Mouse (Mus musculus) inflammation-experienced regulatory T-cells, adult 6 months (primary cell): ENCODE measurements around the gene Osbpl2. TPM values are rescaled to one million over a fixed set of nuclear protein-coding genes. Genes with fewer than 3 reads are reported as not detected.
A peak's percentile ranks its signal among the peaks of the same experiment; 100 is the strongest.
"Not testable (repeated sequence)": the region's sequence is repeated elsewhere in the genome, so short reads cannot be mapped to it uniquely, and the experiment has no call there.

Experiments used
- ATAC-seq: one replicate; pipeline ENCODE4 v1.8.0; 2017
- polyA plus RNA-seq, 3 experiments: library from polyadenylated mRNA; unstranded; fragments of 100-300 nt; shearing (Covaris generic); gene quantifications; one replicate each; pipeline ENCODE4 v1.2.1; 2017

Osbpl2 gene
- polyA plus RNA-seq, 3 experiments from 2014 or later, result 20.2 to 23.7 (median 21.9) TPM

- ATAC-seq, result no peak
Measured at GRCm38 (mm10) chr2:180165855-180166254, 46.7 kb downstream of the Osbpl2 start.

GRCm38 (mm10) chr2:180166869-180167268 lies 47.8 kb downstream of the Osbpl2 start:
- no peak for ATAC-seq

- no peak for ATAC-seq
Measured at GRCm38 (mm10) chr2:180170151-180170805, 51.2 kb downstream of the Osbpl2 start.

- ATAC-seq, result peak; percentile 94
Measured at GRCm38 (mm10) chr2:180170806-180171521, 51.9 kb downstream of the Osbpl2 start, which contains the start of gene Adrm1. Adrm1 (plus strand) TSS chr2:180171485.

GRCm38 (mm10) chr2:180171522-180172070 lies 52.5 kb downstream of the Osbpl2 start:
- peak; percentile 10 for ATAC-seq

GRCm38 (mm10) chr2:180172152-180172551 lies 53.0 kb downstream of the Osbpl2 start:
- ATAC-seq, result no peak

GRCm38 (mm10) chr2:180173163-180173562 lies 54.1 kb downstream of the Osbpl2 start:
- ATAC-seq, result no peak

GRCm38 (mm10) chr2:180173711-180174110 lies 54.6 kb downstream of the Osbpl2 start:
- ATAC-seq, result not testable (repeated sequence)

GRCm38 (mm10) chr2:180174121-180174520 lies 55.0 kb downstream of the Osbpl2 start:
- no peak for ATAC-seq

GRCm38 (mm10) chr2:180175725-180176124 lies 56.6 kb downstream of the Osbpl2 start:
- no peak for ATAC-seq

GRCm38 (mm10) chr2:180181542-180181941 lies 62.4 kb downstream of the Osbpl2 start:
- ATAC-seq, result no peak

GRCm38 (mm10) chr2:180184011-180184751 lies 65.1 kb downstream of the Osbpl2 start:
- ATAC-seq, result no peak

GRCm38 (mm10) chr2:180184752-180185109 lies 65.6 kb downstream of the Osbpl2 start:
- ATAC-seq, result no peak

- no peak for ATAC-seq
Measured at GRCm38 (mm10) chr2:180185686-180186085, 66.6 kb downstream of the Osbpl2 start.

GRCm38 (mm10) chr2:180187362-180187761 lies 68.3 kb downstream of the Osbpl2 start:
- ATAC-seq, result no peak

GRCm38 (mm10) chr2:180196610-180197322 lies 77.7 kb downstream of the Osbpl2 start:
- ATAC-seq, result no peak

GRCm38 (mm10) chr2:180197323-180198037 lies 78.4 kb downstream of the Osbpl2 start:
- no peak for ATAC-seq

GRCm38 (mm10) chr2:180198782-180199181 lies 79.7 kb downstream of the Osbpl2 start:
- no peak for ATAC-seq

GRCm38 (mm10) chr2:180200681-180201080 lies 81.6 kb downstream of the Osbpl2 start:
- ATAC-seq, result no peak

- ATAC-seq, result no peak
Measured at GRCm38 (mm10) chr2:180201303-180201702, 82.2 kb downstream of the Osbpl2 start.

- ATAC-seq, result no peak
Measured at GRCm38 (mm10) chr2:180202263-180202662, 83.2 kb downstream of the Osbpl2 start.

GRCm38 (mm10) chr2:180202805-180203204 lies 83.7 kb downstream of the Osbpl2 start:
- no peak for ATAC-seq
